Comparison of ENCODE assay signal across 11 mouse cellular contexts in the genomic region with DNA sequence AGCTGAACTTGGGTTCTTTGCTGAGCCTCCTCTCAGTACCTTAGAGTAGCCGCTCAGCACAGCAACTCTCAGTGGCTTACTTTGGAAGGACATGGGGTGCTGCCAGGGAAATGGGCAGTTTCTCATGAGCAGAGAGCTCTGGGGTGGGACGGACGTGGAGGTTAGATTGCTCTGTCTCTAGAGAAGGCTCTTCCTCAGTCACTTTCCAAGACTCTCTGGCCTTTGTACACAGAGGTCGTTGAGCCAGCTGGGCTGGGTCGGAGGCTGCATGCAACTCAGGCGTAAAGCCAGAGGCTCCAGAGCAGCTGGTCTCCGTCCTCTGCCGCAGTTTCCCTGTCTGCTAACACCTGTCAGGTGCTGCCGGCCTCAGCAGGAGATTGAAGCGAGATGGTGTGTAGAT. TPM values are rescaled to one million over a fixed set of nuclear protein-coding genes. Genes with fewer than 3 reads are reported as not detected.
DNase-seq lines count a peak whose midpoint lies in the region; ATAC-seq lines count a peak whose summit lies in the region.
"Had no signal": no experiment of that assay in that cellular context is flagged by ENCODE, and none has a peak within 500 bp of the region (broad histone marks: within the 10 kb centered on the region; RNA-seq: fewer than 3 reads in every experiment).

No protein-coding gene starts in this region.

- peaks cover 94% of the 10 kb centered on the region for H3K36me3 ChIP-seq in heart, embryonic 12.5 days
- H3K36me3 ChIP-seq in midbrain, embryonic 14.5 days (ENCODE audit: control insufficient read depth, insufficient read depth, low read length) = peaks cover 80% of the 10 kb centered on the region
- H3K36me3 ChIP-seq in midbrain, embryonic 11.5 days (ENCODE audit: control insufficient read depth, insufficient read depth, low read length) = peaks cover 30% of the 10 kb centered on the region

- no peaks in the 10 kb centered on the region for H3K9me3 ChIP-seq in heart, embryonic 12.5 days (replicated peaks)
- no peaks in the 10 kb centered on the region for H3K9me3 ChIP-seq in midbrain, embryonic 14.5 days (ENCODE audit: control insufficient read depth, low read length)
- no peaks in the 10 kb centered on the region for H3K9me3 ChIP-seq in midbrain, embryonic 11.5 days (ENCODE audit: control insufficient read depth, low read length)
- H3K9me3 ChIP-seq: limb, embryonic 12.5 days had no signal

- WGBS in heart, embryonic 12.5 days = 55% methylated on average over 10 of the region's 10 CpGs
- WGBS in midbrain, embryonic 14.5 days = 91% methylated on average over 10 of the region's 10 CpGs
- WGBS in midbrain, embryonic 11.5 days = 86% methylated on average over 10 of the region's 10 CpGs

- intact Hi-C loops in heart, postnatal 14 days (cut with DNase I) = no loop called here

- ATAC-seq in heart, embryonic 12.5 days (ENCODE audit: insufficient number of reproducible peaks, low FRiP score) = no peak
- no peak for ATAC-seq in midbrain, embryonic 14.5 days (ENCODE audit: low FRiP score, low TSS enrichment)
- no peak for ATAC-seq in midbrain, embryonic 11.5 days (ENCODE audit: low FRiP score)
- ATAC-seq: forebrain, embryonic 16.5 days had no signal

- DNase-seq in heart, adult 18-20 months = peak; percentile 30 to 52
- DNase-seq in T-cell, adult 2 months (ENCODE audit: low spot score) = peak; percentile 18
- DNase-seq in heart, postnatal 14 days = peak; percentile 19 to 34
- peak; percentile 67 for DNase-seq in lung, postnatal 10 days
- DNase-seq in midbrain, embryonic 14.5 days = no peak
- DNase-seq in urinary bladder, postnatal 10 days (ENCODE audit: low spot score) = no peak
- DNase-seq in midbrain, embryonic 11.5 days (ENCODE audit: low spot score, missing footprints) = no peak

- no peaks in the 10 kb centered on the region for H3K27me3 ChIP-seq in heart, embryonic 12.5 days (replicated peaks)
- no peaks in the 10 kb centered on the region for H3K27me3 ChIP-seq in midbrain, embryonic 14.5 days (ENCODE audit: control insufficient read depth, insufficient read depth, low read length)
- no peaks in the 10 kb centered on the region for H3K27me3 ChIP-seq in midbrain, embryonic 11.5 days (ENCODE audit: control insufficient read depth, insufficient read depth, low read length)
- H3K27me3 ChIP-seq: limb, embryonic 12.5 days had no signal

- H3K4me2 ChIP-seq in heart, embryonic 12.5 days = no peak overlapping the region
- no peak overlapping the region for H3K4me2 ChIP-seq in midbrain, embryonic 14.5 days (ENCODE audit: low read length)
- no peak overlapping the region for H3K4me2 ChIP-seq in midbrain, embryonic 11.5 days
- H3K4me2 ChIP-seq: limb, embryonic 12.5 days had no signal

- no peak overlapping the region for H3K4me3 ChIP-seq in heart, embryonic 12.5 days
- no peak overlapping the region for H3K4me3 ChIP-seq in midbrain, embryonic 14.5 days (replicated peaks; ENCODE audit: low read depth, low read length)
- H3K4me3 ChIP-seq in midbrain, embryonic 11.5 days (ENCODE audit: low read depth, low read length) = no peak overlapping the region
- H3K4me3 ChIP-seq: limb, embryonic 12.5 days had no signal

- peaks cover 41% of the 10 kb centered on the region for H3K4me1 ChIP-seq in heart, embryonic 12.5 days (replicated peaks)
- H3K4me1 ChIP-seq in midbrain, embryonic 14.5 days (ENCODE audit: control insufficient read depth, insufficient read depth, low read length) = no peaks in the 10 kb centered on the region
- no peaks in the 10 kb centered on the region for H3K4me1 ChIP-seq in midbrain, embryonic 11.5 days (ENCODE audit: control insufficient read depth, insufficient read depth, low read length)
- H3K4me1 ChIP-seq: limb, embryonic 12.5 days had no signal

- H3K27ac ChIP-seq in heart, embryonic 12.5 days (ENCODE audit: poor library complexity, severe bottlenecking) = no peak overlapping the region; the same call in 1 of the 2 replicates
- no peak overlapping the region for H3K27ac ChIP-seq in midbrain, embryonic 14.5 days (replicated peaks; ENCODE audit: low read depth, low read length)
- no peak overlapping the region for H3K27ac ChIP-seq in midbrain, embryonic 11.5 days (ENCODE audit: low read depth, low read length)
- H3K27ac ChIP-seq: limb, embryonic 12.5 days had no signal

- no peak overlapping the region for H3K9ac ChIP-seq in heart, embryonic 12.5 days
- no peak overlapping the region for H3K9ac ChIP-seq in midbrain, embryonic 14.5 days (replicated peaks; ENCODE audit: low read length)
- H3K9ac ChIP-seq in midbrain, embryonic 11.5 days (ENCODE audit: low read length) = no peak overlapping the region
- H3K9ac ChIP-seq: limb, embryonic 12.5 days had no signal

RNA-seq across cellular contexts. Expression of gene Pnpla1, which starts 23.5 kb away (rescaled TPM):
- not detected for total RNA-seq in heart, adult 18-20 months (2021)
- polyA plus RNA-seq in heart, embryonic 12.5 days (2016; fragmentation: Nextera tagmentation; extraction: Ambion mirVana) = 0.05 TPM in 1 of 2 replicates, not detected in the other
- not detected for total RNA-seq in heart, postnatal 14 days (2021)
- 0.04 TPM in 1 of 2 replicates, not detected in the other for polyA plus RNA-seq in midbrain, embryonic 14.5 days (2014; fragmentation: Nextera tagmentation; extraction: Ambion mirVana)
- not detected in 2 replicates for polyA plus RNA-seq in midbrain, embryonic 11.5 days (2014; fragmentation: Nextera tagmentation; extraction: Ambion mirVana)
- total RNA-seq: monocyte, adult 5-6 weeks had no signal
- polyA plus RNA-seq: forebrain, embryonic 16.5 days; limb, embryonic 12.5 days had no signal

RNA-seq across cellular contexts. Expression of gene Brpf3, which starts 33.8 kb away (rescaled TPM):
- 10 to 100 TPM; 14.8 to 19.6 TPM for total RNA-seq in heart, adult 18-20 months (2021)
- 13.2 and 15.4 TPM in 2 replicates for polyA plus RNA-seq in heart, embryonic 12.5 days (2016; fragmentation: Nextera tagmentation; extraction: Ambion mirVana)
- 10 to 100 TPM; 17.2 to 18.5 TPM for total RNA-seq in heart, postnatal 14 days (2021)
- polyA plus RNA-seq in midbrain, embryonic 14.5 days (2014; fragmentation: Nextera tagmentation; extraction: Ambion mirVana) = 4.7 and 8.2 TPM in 2 replicates
- 6.5 and 9.7 TPM in 2 replicates for polyA plus RNA-seq in midbrain, embryonic 11.5 days (2014; fragmentation: Nextera tagmentation; extraction: Ambion mirVana)

Comparison
In these comparisons a context has a peak if more than half of its experiments do, and no peak if none do; other contexts are left out.
1. DNase-seq: peak in heart, adult 18-20 months (2 of 2), T-cell, adult 2 months (single experiment), heart, postnatal 14 days (2 of 2) and lung, postnatal 10 days (single experiment); none in midbrain, embryonic 14.5 days (single experiment), urinary bladder, postnatal 10 days (single experiment) and midbrain, embryonic 11.5 days (single experiment).